Mouse (Mus musculus) adrenal gland, postnatal 25 days (tissue): ENCODE measurements around the gene Trib2. TPM values are rescaled to one million over a fixed set of nuclear protein-coding genes. Genes with fewer than 3 reads are reported as not detected.

Experiments used
- DNase-seq: peaks from one replicate; pipeline ENCODE4 v3.0.0; 2021; ENCODE audit warnings: mixed read lengths
- total RNA-seq: library from RNA; stranded (reverse); gene quantifications from 2 replicates; pipeline ENCODE4 v1.2.3, GENCODE M21; 2021

Gene Trib2
- total RNA-seq, 1 experiment from 2014 or later: 12.9 TPM

DNA sequence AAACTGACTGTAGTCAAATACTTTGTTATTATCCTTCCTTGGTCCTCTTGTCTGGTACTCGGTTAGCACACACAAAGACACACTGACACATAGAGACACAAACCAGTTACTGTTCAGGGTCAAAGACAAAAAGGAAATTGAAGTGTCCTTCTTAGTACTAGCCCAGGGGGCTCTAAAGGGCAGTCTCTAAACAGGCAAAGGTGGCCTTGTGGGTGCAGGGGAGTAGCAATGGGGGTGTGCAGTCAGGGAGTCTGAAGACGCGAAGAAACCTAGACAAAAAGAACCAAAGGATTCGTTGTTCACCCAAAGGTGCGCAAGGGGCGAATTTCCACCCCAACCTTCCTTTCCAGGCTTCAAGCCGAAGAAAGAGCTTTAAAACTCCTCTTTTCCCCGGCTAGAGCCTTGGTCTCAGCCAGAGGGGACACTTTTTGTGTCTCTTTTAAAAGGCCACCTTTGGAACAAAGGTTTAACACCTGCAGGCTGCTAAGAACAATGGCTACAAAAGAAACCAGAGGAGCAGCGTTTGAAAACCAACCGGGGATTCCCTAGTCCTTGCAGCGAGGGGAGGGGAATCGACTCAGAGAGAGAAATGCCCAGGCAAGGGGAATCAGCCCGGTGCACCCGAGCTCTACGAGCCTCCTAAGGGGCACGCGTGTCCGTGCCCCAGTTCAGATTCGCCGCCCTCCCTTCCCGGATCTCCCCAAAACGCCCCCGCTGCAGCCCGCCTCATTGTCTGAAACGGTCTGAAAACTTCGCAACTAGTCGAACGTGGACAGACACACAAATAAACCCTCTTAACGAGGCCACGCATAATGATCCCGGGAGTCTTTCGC, 2.3 kb downstream of the Trib2 start:
- peak; percentile 38 for DNase-seq

- DNase-seq: no peak
Measured at GRCm38 (mm10) chr12:15813819-15814165, 2.9 kb downstream of the Trib2 start.

DNA sequence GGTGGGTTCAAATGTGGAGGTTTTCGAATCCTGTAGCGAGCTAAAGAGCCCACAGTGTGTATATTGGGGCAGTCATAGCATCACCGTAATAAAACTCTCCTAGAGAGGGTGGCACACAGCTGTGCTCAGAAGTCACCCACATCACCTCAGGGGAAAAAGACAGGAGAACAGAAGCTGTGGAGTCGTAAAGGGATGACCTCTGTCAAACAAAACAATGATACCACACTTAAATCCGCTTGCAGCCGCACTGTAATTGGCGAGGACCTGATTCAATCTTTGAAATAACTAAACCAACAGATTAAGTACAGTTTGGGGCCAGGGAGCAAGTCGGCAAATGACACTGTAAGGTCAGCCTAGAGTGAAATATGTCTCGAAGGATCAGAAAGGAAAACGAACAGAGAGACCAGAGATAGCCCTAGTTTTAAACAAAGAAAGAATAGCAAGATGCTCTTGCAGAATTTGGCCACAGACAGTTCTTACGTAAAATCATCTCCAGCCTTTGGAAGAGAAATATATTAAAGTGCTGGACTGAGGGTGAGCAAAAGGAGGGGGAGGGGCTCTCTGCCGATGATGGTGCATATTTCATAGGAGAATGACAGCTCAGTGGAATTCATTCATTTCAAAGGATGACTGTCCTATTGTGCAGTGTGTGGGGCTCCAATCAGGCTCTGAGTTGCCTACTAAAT, 3.4 kb downstream of the Trib2 start:
- DNase-seq: no peak

GRCm38 (mm10) chr12:15812139-15812962, 4.4 kb downstream of the Trib2 start:
- DNase-seq: no peak

DNA sequence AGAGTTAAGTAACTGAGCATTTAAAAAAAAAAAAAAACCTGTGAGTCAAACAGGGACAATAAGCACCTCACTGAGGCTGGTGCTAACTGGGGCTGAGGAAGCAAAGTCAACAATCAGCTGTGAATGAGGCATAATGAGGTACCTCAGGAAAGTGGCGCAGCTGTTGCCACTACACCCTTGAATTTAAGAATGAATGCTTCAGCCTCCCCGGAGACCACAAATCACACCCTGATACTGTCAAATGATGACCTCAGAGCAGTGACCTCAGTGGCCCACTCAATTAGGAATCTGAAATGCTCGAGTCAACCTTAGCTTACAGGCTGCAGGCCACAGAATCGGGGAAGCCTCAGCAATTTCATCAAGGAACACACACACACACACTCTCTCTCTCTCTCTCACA, 5.0 kb downstream of the Trib2 start:
- no peak for DNase-seq

GRCm38 (mm10) chr12:15810926-15811325, 5.8 kb downstream of the Trib2 start:
- no peak for DNase-seq

- DNase-seq: no peak
Measured at GRCm38 (mm10) chr12:15809657-15810056, 7.1 kb downstream of the Trib2 start.

- no peak for DNase-seq
Measured at GRCm38 (mm10) chr12:15809249-15809648, 7.5 kb downstream of the Trib2 start.

GRCm38 (mm10) chr12:15808186-15808800, 8.4 kb downstream of the Trib2 start:
- DNase-seq: no peak

- no peak for DNase-seq
Measured at GRCm38 (mm10) chr12:15804931-15805331, 11.8 kb downstream of the Trib2 start.

- DNase-seq: no peak
Measured at GRCm38 (mm10) chr12:15803936-15804438, 12.7 kb downstream of the Trib2 start.

DNA sequence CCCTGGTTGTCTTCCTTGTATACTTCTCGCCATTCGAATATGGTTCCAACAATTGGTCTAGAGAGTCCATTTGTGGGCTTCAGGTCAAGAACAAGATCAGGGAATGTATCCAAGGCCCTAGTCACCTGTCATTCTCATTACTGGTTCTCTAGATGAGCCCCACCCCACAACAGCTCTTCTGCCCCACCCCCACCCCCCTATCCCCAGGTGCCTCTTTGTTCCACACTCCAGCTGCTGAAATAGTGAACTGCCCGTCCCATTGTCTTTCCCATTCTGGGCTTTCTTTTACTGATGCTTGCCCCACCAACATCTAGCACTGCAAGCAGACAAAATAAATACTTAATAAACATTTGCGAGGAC, 15.2 kb downstream of the Trib2 start:
- no peak for DNase-seq

GRCm38 (mm10) chr12:15800914-15801570, 15.7 kb downstream of the Trib2 start:
- DNase-seq: no peak

GRCm38 (mm10) chr12:15800196-15800913, 16.4 kb downstream of the Trib2 start:
- peak; percentile 11 for DNase-seq

DNA sequence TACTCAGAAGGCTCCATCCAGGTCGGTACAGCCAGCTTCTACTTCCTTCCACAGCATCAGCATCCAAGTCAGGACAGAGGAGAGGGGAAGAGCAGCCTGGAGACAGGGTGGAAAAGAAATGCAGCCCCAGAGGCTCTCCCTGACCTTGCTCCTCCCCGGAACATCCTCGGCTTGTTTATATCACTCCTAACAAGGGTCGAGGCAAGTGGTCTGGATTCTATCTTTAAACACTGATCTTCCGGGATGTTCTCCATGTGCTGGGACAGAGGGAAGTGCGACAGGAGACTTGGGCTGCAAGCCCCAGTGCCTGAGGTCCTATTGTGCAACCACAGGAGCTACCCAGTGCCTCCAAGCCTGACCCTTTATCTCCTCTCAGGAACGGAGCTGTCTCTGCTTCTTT, 18.7 kb downstream of the Trib2 start:
- peak; percentile 5 for DNase-seq

DNA sequence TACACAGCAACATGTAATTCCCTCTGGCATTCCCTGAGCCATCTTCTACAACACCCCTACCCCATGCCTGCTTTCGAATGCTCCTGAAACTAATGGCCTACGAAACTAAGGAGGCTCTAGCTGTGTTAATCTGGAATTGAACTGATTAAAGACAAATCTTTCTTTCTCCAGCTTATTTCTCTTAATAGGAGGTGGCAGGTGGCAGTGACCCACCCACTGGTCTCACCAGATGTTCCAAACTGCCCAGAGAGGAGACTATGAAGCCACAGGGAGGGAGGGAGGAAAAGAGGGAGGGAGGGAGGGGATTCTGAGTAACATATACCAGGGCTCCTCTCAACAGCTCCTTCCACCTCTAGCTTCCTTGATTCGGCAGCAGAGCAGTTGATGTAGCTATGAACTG, 20.8 kb downstream of the Trib2 start:
- no peak for DNase-seq

DNA sequence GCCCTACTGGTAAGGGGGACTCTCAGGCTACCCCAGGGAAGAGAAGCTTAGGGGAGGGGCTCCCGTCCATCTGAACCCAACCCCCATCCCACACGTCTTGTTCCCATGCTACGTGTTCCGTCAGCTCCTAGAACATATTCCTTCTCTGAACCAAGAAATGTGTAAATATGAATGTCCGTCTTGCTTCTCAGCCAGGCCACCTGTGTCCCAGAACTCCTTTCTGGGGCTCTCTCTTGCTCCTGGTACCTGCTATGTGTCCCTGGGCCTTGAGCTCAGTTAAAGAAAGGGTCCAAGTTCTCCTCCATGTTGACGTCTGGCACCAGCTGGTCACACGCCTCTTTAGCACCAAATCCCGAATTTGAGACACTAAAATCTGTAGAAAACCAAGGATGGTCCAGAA, 23.4 kb downstream of the Trib2 start:
- DNase-seq: no peak

GRCm38 (mm10) chr12:15790181-15790580, 26.5 kb downstream of the Trib2 start:
- no peak for DNase-seq

- DNase-seq: no peak
Measured at GRCm38 (mm10) chr12:15777047-15777446, 39.7 kb downstream of the Trib2 start.

GRCm38 (mm10) chr12:15771686-15772085, 45.0 kb downstream of the Trib2 start:
- no peak for DNase-seq

GRCm38 (mm10) chr12:15768536-15768935, 48.2 kb downstream of the Trib2 start:
- DNase-seq: no peak
